Mouse (Mus musculus) macrophage (primary cell): ENCODE results near the gene Olfr1112. TPM values are rescaled to one million over a fixed set of nuclear protein-coding genes. Genes with fewer than 3 reads are reported as not detected.
"Not testable (repeated sequence)": the region's sequence is repeated elsewhere in the genome, so short reads cannot be mapped to it uniquely, and the experiment has no call there.

Experiments used
- H3K27ac ChIP-seq: fragments of 350-480 bp; formaldehyde crosslinking; 2 replicates; pipeline ENCODE4 v1.9.0; 2021
- H3K36me3 ChIP-seq: fragments of 350-480 bp; formaldehyde crosslinking; 2 replicates; pipeline ENCODE4 v1.9.0; 2021; ENCODE audit errors: inconsistent target
- H3K4me3 ChIP-seq: fragments of 350-480 bp; formaldehyde crosslinking; 2 replicates; pipeline ENCODE4 v1.9.0; 2021; ENCODE audit errors: inconsistent target
- H3K79me2 ChIP-seq: fragments of 350-480 bp; formaldehyde crosslinking; 2 replicates; pipeline ENCODE4 v1.9.0; 2021; ENCODE audit errors: inconsistent target
- WGBS: methylation state at CpG from one replicate; pipeline ENCODE4 v1.1.7; 2026; ENCODE audit warnings: inconsistent platforms; ENCODE audit not compliant: missing documents; 5-methylcytosine and 5-hydroxymethylcytosine counted together
- polyA plus RNA-seq: library from polyadenylated mRNA; stranded (reverse); fragments of 250-400 nt; gene quantifications from 3 replicates; pipeline ENCODE4 v1.2.4, GENCODE M21; 2018; ENCODE audit warnings: inconsistent platforms
- total RNA-seq, 78 experiments: library from RNA; depleted of rRNA; stranded (reverse); fragments of 250-400 nt; gene quantifications; 1 replicate in 9 of 78; 2 replicates in 24 of 78; 3 replicates in 43 of 78; 4 replicates in 2 of 78; pipeline ENCODE4 v1.2.4; 2018; ENCODE audit warnings: inconsistent platforms in 56 of 78

Gene Olfr1112
- total RNA-seq (2018; cell fraction: chromatin; rRNA removed): not detected
- not detected for total RNA-seq (2018; cell fraction: cytosol; rRNA removed)
- not detected for total RNA-seq (2018; cell fraction: nucleus; rRNA removed)
- not detected in 3 replicates for polyA plus RNA-seq

- Histone ChIP-seq H3K36me3 (no peaks in the 10 kb centered on the region), H3K27ac (no peak within 1 kb of the TSS), H3K4me3 (no peak within 1 kb of the TSS), H3K79me2 (no peaks in the 10 kb centered on the region)
- WGBS: 71% methylated on average over 1 of the region's 1 CpGs
Observed at GRCm38 (mm10) chr2:87187498-87187897, at the start of gene Olfr1112. TSS of gene Olfr1112 (plus strand) at chr2:87187798.

DNA sequence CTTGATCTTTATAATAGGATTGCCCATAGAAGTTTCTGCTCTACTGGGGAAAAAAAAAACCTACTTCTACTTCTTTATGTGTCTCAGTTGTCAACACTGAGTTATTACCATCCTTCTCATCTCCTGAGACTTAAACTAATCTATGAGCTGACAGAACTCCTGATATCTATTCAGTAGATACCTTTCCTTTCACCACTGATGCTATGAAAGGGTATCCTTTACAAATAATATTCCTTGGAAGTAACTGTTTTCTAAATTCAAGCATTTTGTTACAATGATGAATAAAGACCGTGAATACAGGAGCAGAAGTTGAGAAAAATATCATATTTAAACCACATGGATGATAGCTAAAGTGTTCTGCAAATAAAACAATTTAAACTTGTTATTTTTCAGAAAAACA, 47.4 kb upstream of the Olfr1112 start, which contains the start of gene Olfr1110:
TSS of gene Olfr1110 (minus strand) at position 101 of the 400 bp plus-strand sequence.
- WGBS: 80% methylated on average over 1 of the region's 1 CpGs
- Histone ChIP-seq H3K79me2 (no peaks in the 10 kb centered on the region), H3K27ac (no peak within 1 kb of the TSS), H3K36me3 (no peaks in the 10 kb centered on the region), H3K4me3 (no peak within 1 kb of the TSS)

GRCm38 (mm10) chr2:87152524-87152923, 35.1 kb upstream of the Olfr1112 start, which contains the start of gene Olfr1111:
TSS of gene Olfr1111 (minus strand) at chr2:87152624.
- Histone ChIP-seq H3K4me3 (no peak within 1 kb of the TSS), H3K27ac (no peak within 1 kb of the TSS)

DNA sequence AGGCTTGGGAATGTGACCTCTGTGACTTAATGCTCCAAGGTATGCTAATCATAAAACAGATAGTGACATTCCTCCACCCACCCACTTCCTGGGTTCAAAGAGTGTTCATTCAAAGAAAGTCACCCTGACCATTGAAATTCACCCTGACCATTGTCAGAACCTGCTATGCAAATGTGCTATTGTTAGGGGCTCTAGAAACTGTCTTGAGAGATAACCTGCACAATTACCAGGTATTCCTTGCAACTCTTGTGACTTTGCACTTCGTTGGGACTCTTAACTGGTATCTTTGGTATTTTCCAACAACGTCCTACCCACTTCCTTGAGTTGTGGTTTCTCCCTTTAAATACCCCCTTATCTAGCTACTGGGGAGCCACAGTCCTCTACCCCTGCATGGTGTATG, 19.9 kb upstream of the Olfr1112 start:
- H3K27ac ChIP-seq, H3K36me3 ChIP-seq, H3K79me2 ChIP-seq, H3K4me3 ChIP-seq: not testable (repeated sequence)
- WGBS: 58% methylated on average over 2 of the region's 2 CpGs

More at GRCm38 (mm10) chr2:87152524-87152923, 35.1 kb upstream of the Olfr1112 start, which contains the start of gene Olfr1111:
- no peaks in the 10 kb centered on the region for H3K79me2 ChIP-seq
- H3K36me3 ChIP-seq: no peaks in the 10 kb centered on the region

- H3K79me2 ChIP-seq: no peaks in the 10 kb centered on the region
- no peaks in the 10 kb centered on the region for H3K36me3 ChIP-seq
- H3K4me3 ChIP-seq: no peak within 1 kb of the TSS
- H3K27ac ChIP-seq: no peak within 1 kb of the TSS
- 85% methylated on average over 2 of the region's 2 CpGs for WGBS
Observed at GRCm38 (mm10) chr2:87208670-87209069, 21.1 kb downstream of the Olfr1112 start, which contains the start of gene Olfr1113. TSS of gene Olfr1113 (plus strand) at chr2:87208970.

Other genes starting within 250 kb of the Olfr1112 start
- not detected in 3 replicates for gene Olfr1099, start 227.1 kb upstream of the Olfr1112 start, polyA plus RNA-seq
- gene Olfr1100, start 207.8 kb upstream of the Olfr1112 start, polyA plus RNA-seq: not detected in 3 replicates
- gene Olfr1101, start 196.6 kb upstream of the Olfr1112 start, polyA plus RNA-seq: not detected in 3 replicates
- gene Olfr1102, start 189.4 kb upstream of the Olfr1112 start, polyA plus RNA-seq: not detected in 3 replicates
- not detected in 3 replicates for gene Olfr1104, start 160.7 kb upstream of the Olfr1112 start, polyA plus RNA-seq
- gene Olfr1105, start 151.3 kb upstream of the Olfr1112 start, polyA plus RNA-seq: not detected in 3 replicates
- gene Olfr1106, start 135.5 kb upstream of the Olfr1112 start, polyA plus RNA-seq: not detected in 3 replicates
- gene Olfr1107, start 112.0 kb upstream of the Olfr1112 start, polyA plus RNA-seq: not detected in 3 replicates
- not detected in 3 replicates for gene Olfr1109, start 91.8 kb upstream of the Olfr1112 start, polyA plus RNA-seq
- gene Olfr259, start 73.2 kb upstream of the Olfr1112 start, polyA plus RNA-seq: not detected in 3 replicates
- not detected in 3 replicates for gene Olfr1110, start 47.5 kb upstream of the Olfr1112 start, polyA plus RNA-seq
- gene Olfr1111, start 35.2 kb upstream of the Olfr1112 start, polyA plus RNA-seq: not detected in 3 replicates
- not detected in 3 replicates for gene Olfr1113, start 21.2 kb downstream of the Olfr1112 start, polyA plus RNA-seq
- gene Olfr1115, start 60.2 kb downstream of the Olfr1112 start, polyA plus RNA-seq: not detected in 3 replicates
- not detected in 3 replicates for gene Olfr1116, start 79.7 kb downstream of the Olfr1112 start, polyA plus RNA-seq
- not detected in 3 replicates for gene Olfr1118, start 119.8 kb downstream of the Olfr1112 start, polyA plus RNA-seq
- not detected in 3 replicates for gene Olfr1120, start 167.0 kb downstream of the Olfr1112 start, polyA plus RNA-seq
- gene Olfr1121, start 182.1 kb downstream of the Olfr1112 start, polyA plus RNA-seq: not detected in 3 replicates
- not detected in 3 replicates for gene Olfr1122, start 198.1 kb downstream of the Olfr1112 start, polyA plus RNA-seq
- gene Olfr1123, start 228.8 kb downstream of the Olfr1112 start, polyA plus RNA-seq: not detected in 3 replicates
- gene Olfr1124, start 242.5 kb downstream of the Olfr1112 start, polyA plus RNA-seq: not detected in 3 replicates